Mouse (Mus musculus) C2C12 (cell line): ENCODE measurements around the gene Ccdc12. TPM values are rescaled to one million over a fixed set of nuclear protein-coding genes. Genes with fewer than 3 reads are reported as not detected.

Source experiments
- H3K27me3 ChIP-seq: one replicate; pipeline ENCODE4 v1.6.1; 2011; ENCODE audit not compliant: control insufficient read depth, insufficient read depth, insufficient read length
- H3K36me3 ChIP-seq: one replicate; pipeline ENCODE4 v1.6.1; 2011; ENCODE audit not compliant: control insufficient read depth, insufficient read depth
- H3K4me3 ChIP-seq: one replicate; pipeline ENCODE4 v1.5.1; 2011; ENCODE audit warnings: mild to moderate bottlenecking, control low read depth; ENCODE audit not compliant: poor library complexity, insufficient read depth, severe bottlenecking
- H3K79me2 ChIP-seq: one replicate; pipeline ENCODE4 v1.6.1; 2011; ENCODE audit not compliant: control insufficient read depth, insufficient read depth
- H3K79me3 ChIP-seq: one replicate; pipeline ENCODE4 v1.6.1; 2011; ENCODE audit warnings: low read depth, control low read depth
- H3ac ChIP-seq: one replicate; pipeline ENCODE3; 2011; ENCODE audit warnings: low read depth; ENCODE audit not compliant: control insufficient read depth, insufficient read length
- CEBPB ChIP-seq: IDR thresholded peaks from one replicate; pipeline ENCODE4 v1.6.1; 2011; ENCODE audit warnings: low read depth, mild to moderate bottlenecking, control low read depth, moderate library complexity
- CTCF ChIP-seq: IDR thresholded peaks from one replicate; pipeline ENCODE4 v1.5.1; 2011; ENCODE audit not compliant: control insufficient read depth, insufficient read depth, insufficient read length
- FOSL1 ChIP-seq: IDR thresholded peaks from one replicate; pipeline ENCODE4 v1.8.0; 2011; ENCODE audit warnings: mild to moderate bottlenecking, low read length; ENCODE audit not compliant: poor library complexity, insufficient read depth, severe bottlenecking
- MAX ChIP-seq: IDR thresholded peaks from one replicate; pipeline ENCODE4 v1.6.1; 2011; ENCODE audit warnings: mild to moderate bottlenecking, control low read depth
- MYOD1 ChIP-seq: IDR thresholded peaks from one replicate; pipeline ENCODE4 v1.6.1; 2011; ENCODE audit warnings: low read depth; ENCODE audit not compliant: control insufficient read depth, insufficient read length
- MYOG ChIP-seq: IDR thresholded peaks from one replicate; pipeline ENCODE4 v1.6.1; 2011; ENCODE audit not compliant: control insufficient read depth, insufficient read length; ENCODE audit errors: extremely low read depth
- USF1 ChIP-seq: IDR thresholded peaks from one replicate; pipeline ENCODE4 v1.6.1; 2011; ENCODE audit warnings: low read depth, mild to moderate bottlenecking, control low read depth, moderate library complexity
- polyA plus RNA-seq: library from polyadenylated mRNA; unstranded; fragments of >200 nt; fragmentation: generic; extraction: Trizol; gene quantifications from one replicate; pipeline ENCODE4 v1.2.1, GENCODE M21; 2012; ENCODE audit warnings: missing spikeins

The Ccdc12 gene
- polyA plus RNA-seq, 1 experiment, result 86.7 TPM

DNA sequence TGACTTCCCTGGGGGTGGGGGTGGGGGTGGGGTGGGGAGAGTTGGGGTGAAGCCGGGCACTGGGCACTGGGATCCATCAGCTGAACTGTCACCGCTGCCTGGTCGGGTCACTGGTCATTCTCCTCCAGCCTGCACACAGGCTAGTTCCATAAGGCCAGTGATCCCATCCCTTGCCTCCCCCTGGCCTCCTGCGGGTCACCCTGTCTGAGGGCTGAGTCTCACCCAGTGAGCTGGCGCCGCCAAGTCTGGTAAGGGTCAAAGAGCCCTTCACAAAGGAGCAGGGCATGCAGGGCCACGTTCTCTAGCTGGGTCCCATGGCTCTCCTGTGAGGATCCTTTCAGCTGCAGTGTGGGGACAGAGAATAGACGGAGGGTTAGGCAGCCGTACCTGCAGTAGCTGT is 12.5 kb upstream of the Ccdc12 start:
- Histone ChIP-seq H3K79me3 (no peaks in the 10 kb centered on the region), H3K79me2 (no peaks in the 10 kb centered on the region), H3K36me3 (no peaks in the 10 kb centered on the region), H3K4me3 (no peak overlapping the region), H3ac (no peak overlapping the region), H3K27me3 (no peaks in the 10 kb centered on the region)
- TF ChIP-seq MYOG (no peak), CEBPB (no peak), MAX (no peak), CTCF (no peak), USF1 (no peak), MYOD1 (no peak), FOSL1 (no peak)

GRCm38 (mm10) chr9:110644295-110644694 is 12.0 kb upstream of the Ccdc12 start:
- Histone ChIP-seq H3K79me2 (no peaks in the 10 kb centered on the region), H3K79me3 (no peaks in the 10 kb centered on the region), H3K4me3 (no peak overlapping the region), H3K36me3 (no peaks in the 10 kb centered on the region), H3ac (no peak overlapping the region), H3K27me3 (no peaks in the 10 kb centered on the region)
- TF ChIP-seq FOSL1 (no peak), MYOG (no peak), CEBPB (no peak), MAX (no peak), MYOD1 (no peak), CTCF (no peak), USF1 (no peak)

DNA sequence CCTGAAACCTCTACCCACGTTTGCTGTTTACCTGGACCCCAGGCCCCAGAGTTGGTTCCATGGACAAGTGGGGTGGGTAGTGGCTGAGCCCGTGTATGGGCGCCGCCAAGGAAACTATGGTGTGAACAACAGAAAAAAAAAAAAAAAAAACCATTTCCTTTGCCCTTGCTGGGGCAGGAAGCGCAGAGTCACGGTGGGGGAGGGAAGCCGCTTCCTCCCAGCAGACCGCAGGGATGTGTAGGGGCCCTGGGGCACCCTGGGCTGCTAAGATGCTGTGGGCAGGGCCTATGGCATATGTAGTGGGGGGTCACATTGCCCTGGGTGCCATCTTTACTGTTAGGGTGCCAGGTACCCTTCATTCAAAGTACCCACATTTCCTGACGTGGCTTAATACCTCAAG is 11.1 kb upstream of the Ccdc12 start:
- H3K79me3 ChIP-seq, result no peaks in the 10 kb centered on the region
- TF ChIP-seq FOSL1, result no peak
- no peak for TF ChIP-seq CTCF
- TF ChIP-seq MYOG, result no peak
- TF ChIP-seq MAX, result no peak
- TF ChIP-seq CEBPB, result no peak
- H3K36me3 ChIP-seq, result no peaks in the 10 kb centered on the region
- H3K4me3 ChIP-seq, result no peak overlapping the region
- no peaks in the 10 kb centered on the region for H3K27me3 ChIP-seq
- no peak overlapping the region for H3ac ChIP-seq
- H3K79me2 ChIP-seq, result no peaks in the 10 kb centered on the region

DNA sequence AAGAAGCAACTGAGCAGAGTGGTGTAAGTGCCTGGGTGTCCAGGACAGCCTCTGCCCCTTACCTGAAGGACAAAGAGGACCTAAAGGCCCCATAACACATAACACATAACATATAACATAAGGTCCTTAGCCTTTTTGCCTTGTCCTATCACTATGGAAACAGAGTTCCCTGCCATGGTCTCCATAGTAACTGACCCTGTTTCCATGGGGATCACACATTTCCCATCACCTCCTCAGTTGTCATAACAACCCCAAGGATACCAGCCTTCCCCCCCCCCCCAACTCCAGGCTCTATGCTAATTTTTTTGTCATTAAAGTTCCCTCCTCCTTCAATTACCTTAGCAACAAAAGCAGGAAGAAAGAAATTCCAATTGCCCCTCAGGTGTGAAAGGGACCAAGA is 6.5 kb upstream of the Ccdc12 start:
- Histone ChIP-seq H3K27me3 (no peaks in the 10 kb centered on the region), H3K36me3 (no peaks in the 10 kb centered on the region), H3K79me2 (no peaks in the 10 kb centered on the region), H3K4me3 (no peak overlapping the region), H3K79me3 (no peaks in the 10 kb centered on the region), H3ac (no peak overlapping the region)
- TF ChIP-seq CTCF (no peak), MYOD1 (no peak), CEBPB (no peak), FOSL1 (no peak), MYOG (no peak), MAX (no peak), USF1 (no peak)

GRCm38 (mm10) chr9:110651931-110652722 is 4.2 kb upstream of the Ccdc12 start:
- H3K4me3 ChIP-seq, result no peak overlapping the region
- TF ChIP-seq USF1, result no peak
- no peak for TF ChIP-seq MAX
- TF ChIP-seq CTCF, result no peak
- no peak overlapping the region for H3ac ChIP-seq
- H3K27me3 ChIP-seq, result no peaks in the 10 kb centered on the region
- H3K79me3 ChIP-seq, result peaks cover 3% of the 10 kb centered on the region
- H3K36me3 ChIP-seq, result no peaks in the 10 kb centered on the region
- H3K79me2 ChIP-seq, result peaks cover 5% of the 10 kb centered on the region

DNA sequence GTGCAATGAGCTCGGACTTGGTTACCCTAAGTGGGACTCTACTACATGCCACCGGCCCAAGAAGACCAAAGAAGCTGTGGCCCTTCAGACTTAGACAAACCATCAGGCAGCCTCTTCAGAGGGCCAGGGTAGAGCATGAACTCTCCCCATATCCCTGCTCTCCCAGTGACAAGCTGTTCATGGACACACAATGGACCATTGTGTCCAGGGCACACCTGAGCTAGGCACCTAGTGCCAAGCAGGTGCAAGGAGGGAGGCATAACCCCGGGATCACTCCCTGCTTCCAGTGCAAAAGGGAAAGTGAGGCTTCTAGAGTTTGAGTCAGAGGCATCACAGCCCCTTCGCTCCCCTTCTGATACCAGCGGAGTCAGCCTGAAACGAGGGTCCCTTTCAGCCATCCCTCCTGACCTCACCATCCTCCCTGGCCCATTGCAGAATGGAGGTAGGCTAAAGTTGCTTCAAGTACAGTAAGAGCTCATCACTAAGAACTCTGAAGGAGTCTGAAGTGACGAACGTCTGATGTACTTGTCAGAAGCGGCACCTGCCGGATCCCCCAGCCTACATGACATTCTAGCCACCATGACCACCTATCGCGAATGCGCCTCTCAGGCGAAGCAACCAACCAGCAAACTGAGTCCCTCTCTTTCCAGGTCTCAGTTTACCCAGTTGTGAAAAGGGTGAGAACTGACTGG is 3.2 kb upstream of the Ccdc12 start:
- H3ac ChIP-seq, result peak overlapping the region; percentile 74
- H3K79me2 ChIP-seq, result peaks cover 15% of the 10 kb centered on the region
- H3K4me3 ChIP-seq, result peak overlapping the region; percentile 51
- peaks cover 13% of the 10 kb centered on the region for H3K79me3 ChIP-seq
- no peaks in the 10 kb centered on the region for H3K36me3 ChIP-seq
- TF ChIP-seq MAX (no peak), MYOG (no peak), FOSL1 (no peak)
- no peaks in the 10 kb centered on the region for H3K27me3 ChIP-seq
